Mouse (Mus musculus): ENCODE measurements around the gene Gclm. TPM values are rescaled to one million over a fixed set of nuclear protein-coding genes. Genes with fewer than 3 reads are reported as not detected.

Gclm gene
- polyA plus RNA-seq (2015; fragmentation: Nextera tagmentation; extraction: Ambion mirVana) = 40.3 and 45.8 TPM in 2 replicates

GRCm38 (mm10) chr3:122245215-122245877 lies at the start of gene Gclm:
Gene Gclm (plus strand): TSS chr3:122245557.
- ATAC-seq (replicated peaks) = peak; percentile 99
- H3K36me3 ChIP-seq (replicated peaks) = no peaks in the 10 kb centered on the region
- peak within 1 kb of the TSS; percentile 69 for H3K4me2 ChIP-seq
- H3K27me3 ChIP-seq (replicated peaks) = no peaks in the 10 kb centered on the region
- H3K27ac ChIP-seq = peak within 1 kb of the TSS; percentile 88
- no peaks in the 10 kb centered on the region for H3K9me3 ChIP-seq
- peaks cover 23% of the 10 kb centered on the region for H3K4me1 ChIP-seq
- H3K4me3 ChIP-seq = peak within 1 kb of the TSS; percentile 67
- under 1% methylated on average over 68 of the region's 90 CpGs for WGBS
- peak within 1 kb of the TSS; percentile 73 for H3K9ac ChIP-seq

- Histone ChIP-seq H3K27me3 (replicated peaks) (no peaks in the 10 kb centered on the region), H3K4me1 (no peaks in the 10 kb centered on the region), H3K27ac (no peak overlapping the region), H3K36me3 (replicated peaks) (no peaks in the 10 kb centered on the region), H3K4me2 (no peak overlapping the region), H3K9ac (no peak overlapping the region), H3K4me3 (no peak overlapping the region), H3K9me3 (no peaks in the 10 kb centered on the region)
- WGBS = 60% methylated on average over 4 of the region's 4 CpGs
- no peak for ATAC-seq (replicated peaks)
These were observed 48.6 kb upstream of the Gclm start for GRCm38 (mm10) chr3:122196621-122197298.

GRCm38 (mm10) chr3:122198532-122198931 lies 46.8 kb upstream of the Gclm start:
- Histone ChIP-seq H3K9ac (no peak overlapping the region), H3K9me3 (no peaks in the 10 kb centered on the region), H3K27me3 (replicated peaks) (no peaks in the 10 kb centered on the region), H3K4me2 (no peak overlapping the region), H3K4me1 (peaks cover 3% of the 10 kb centered on the region; the same call in 1 of the 2 replicates), H3K36me3 (replicated peaks) (no peaks in the 10 kb centered on the region), H3K27ac (no peak overlapping the region), H3K4me3 (no peak overlapping the region)
- ATAC-seq (replicated peaks) = no peak
- WGBS = 79% methylated on average over 2 of the region's 2 CpGs

GRCm38 (mm10) chr3:122198966-122199381 lies 46.4 kb upstream of the Gclm start:
- WGBS = 70% methylated on average over 8 of the region's 8 CpGs
- no peak overlapping the region for H3K27ac ChIP-seq
- no peaks in the 10 kb centered on the region for H3K27me3 ChIP-seq (replicated peaks)
- no peak overlapping the region for H3K9ac ChIP-seq
- H3K4me1 ChIP-seq = peaks cover 3% of the 10 kb centered on the region; the same call in 1 of the 2 replicates
- no peak overlapping the region for H3K4me2 ChIP-seq
- H3K4me3 ChIP-seq = no peak overlapping the region
- no peak for ATAC-seq (replicated peaks)
- no peaks in the 10 kb centered on the region for H3K9me3 ChIP-seq
- H3K36me3 ChIP-seq (replicated peaks) = no peaks in the 10 kb centered on the region

- ATAC-seq (replicated peaks) = no peak
- no peak overlapping the region for H3K27ac ChIP-seq
- no peak overlapping the region for H3K4me2 ChIP-seq
- H3K27me3 ChIP-seq (replicated peaks) = no peaks in the 10 kb centered on the region
- 81% methylated on average over 4 of the region's 4 CpGs for WGBS
- no peak overlapping the region for H3K9ac ChIP-seq
- no peak overlapping the region for H3K4me3 ChIP-seq
- no peaks in the 10 kb centered on the region for H3K36me3 ChIP-seq (replicated peaks)
- peaks cover 3% of the 10 kb centered on the region; the same call in 1 of the 2 replicates for H3K4me1 ChIP-seq
- no peaks in the 10 kb centered on the region for H3K9me3 ChIP-seq
These were observed 45.8 kb upstream of the Gclm start for GRCm38 (mm10) chr3:122199600-122199999.

GRCm38 (mm10) chr3:122200017-122200416 lies 45.3 kb upstream of the Gclm start:
- Histone ChIP-seq H3K4me3 (no peak overlapping the region), H3K9ac (no peak overlapping the region), H3K27me3 (replicated peaks) (no peaks in the 10 kb centered on the region), H3K9me3 (no peaks in the 10 kb centered on the region), H3K4me1 (peaks cover 3% of the 10 kb centered on the region; the same call in 1 of the 2 replicates), H3K27ac (no peak overlapping the region), H3K4me2 (no peak overlapping the region), H3K36me3 (replicated peaks) (no peaks in the 10 kb centered on the region)
- ATAC-seq (replicated peaks) = no peak
- WGBS = 85% methylated on average over 5 of the region's 5 CpGs

- Histone ChIP-seq H3K4me1 (peaks cover 3% of the 10 kb centered on the region; the same call in 1 of the 2 replicates), H3K9me3 (no peaks in the 10 kb centered on the region), H3K4me2 (no peak overlapping the region), H3K27ac (no peak overlapping the region), H3K9ac (no peak overlapping the region), H3K4me3 (no peak overlapping the region), H3K27me3 (replicated peaks) (no peaks in the 10 kb centered on the region), H3K36me3 (replicated peaks) (no peaks in the 10 kb centered on the region)
- no peak for ATAC-seq (replicated peaks)
- 64% methylated on average over 5 of the region's 5 CpGs for WGBS
These were observed 44.9 kb upstream of the Gclm start for GRCm38 (mm10) chr3:122200447-122200846.

- H3K9me3 ChIP-seq = no peaks in the 10 kb centered on the region
- no peak overlapping the region for H3K27ac ChIP-seq
- no peaks in the 10 kb centered on the region for H3K36me3 ChIP-seq (replicated peaks)
- no peaks in the 10 kb centered on the region for H3K27me3 ChIP-seq (replicated peaks)
- no peak for ATAC-seq (replicated peaks)
- H3K9ac ChIP-seq = no peak overlapping the region
- no peak overlapping the region for H3K4me3 ChIP-seq
- H3K4me2 ChIP-seq = no peak overlapping the region
- peaks cover 3% of the 10 kb centered on the region; the same call in 1 of the 2 replicates for H3K4me1 ChIP-seq
- WGBS = 11% methylated on average over 5 of the region's 5 CpGs
These were observed 43.0 kb upstream of the Gclm start for GRCm38 (mm10) chr3:122202307-122202732.

- Histone ChIP-seq H3K9me3 (no peaks in the 10 kb centered on the region), H3K4me3 (no peak overlapping the region), H3K4me1 (peaks cover 3% of the 10 kb centered on the region; the same call in 1 of the 2 replicates), H3K4me2 (no peak overlapping the region), H3K9ac (no peak overlapping the region), H3K36me3 (replicated peaks) (no peaks in the 10 kb centered on the region), H3K27ac (no peak overlapping the region), H3K27me3 (replicated peaks) (no peaks in the 10 kb centered on the region)
- no peak for ATAC-seq (replicated peaks)
- WGBS = 84% methylated on average over 9 of the region's 9 CpGs
These were observed 41.6 kb upstream of the Gclm start for GRCm38 (mm10) chr3:122203675-122204329.

GRCm38 (mm10) chr3:122205753-122206152 lies 39.6 kb upstream of the Gclm start:
- 82% methylated on average over 6 of the region's 6 CpGs for WGBS
- no peak for ATAC-seq (replicated peaks)
- no peaks in the 10 kb centered on the region for H3K36me3 ChIP-seq (replicated peaks)
- H3K27ac ChIP-seq = no peak overlapping the region
- no peaks in the 10 kb centered on the region for H3K27me3 ChIP-seq (replicated peaks)
- H3K4me3 ChIP-seq = no peak overlapping the region
- no peaks in the 10 kb centered on the region for H3K9me3 ChIP-seq
- H3K4me2 ChIP-seq = no peak overlapping the region
- peaks cover 3% of the 10 kb centered on the region; the same call in 1 of the 2 replicates for H3K4me1 ChIP-seq
- H3K9ac ChIP-seq = no peak overlapping the region

- Histone ChIP-seq H3K9ac (no peak overlapping the region), H3K4me3 (no peak overlapping the region), H3K9me3 (no peaks in the 10 kb centered on the region), H3K4me2 (no peak overlapping the region), H3K27ac (no peak overlapping the region), H3K4me1 (peaks cover 3% of the 10 kb centered on the region; the same call in 1 of the 2 replicates), H3K36me3 (replicated peaks) (no peaks in the 10 kb centered on the region), H3K27me3 (replicated peaks) (no peaks in the 10 kb centered on the region)
- no peak for ATAC-seq (replicated peaks)
- 63% methylated on average over 8 of the region's 8 CpGs for WGBS
These were observed 38.9 kb upstream of the Gclm start for GRCm38 (mm10) chr3:122206279-122207070.

GRCm38 (mm10) chr3:122207766-122208165 lies 37.6 kb upstream of the Gclm start:
- H3K27ac ChIP-seq = no peak overlapping the region
- no peak for ATAC-seq (replicated peaks)
- WGBS = 92% methylated on average over 6 of the region's 6 CpGs

More at GRCm38 (mm10) chr3:122207766-122208165, 37.6 kb upstream of the Gclm start:
- H3K9ac ChIP-seq = no peak overlapping the region
- H3K9me3 ChIP-seq = no peaks in the 10 kb centered on the region
- H3K4me3 ChIP-seq = no peak overlapping the region
- H3K36me3 ChIP-seq (replicated peaks) = no peaks in the 10 kb centered on the region
- H3K27me3 ChIP-seq (replicated peaks) = no peaks in the 10 kb centered on the region
- no peak overlapping the region for H3K4me2 ChIP-seq
- H3K4me1 ChIP-seq = no peaks in the 10 kb centered on the region
